Mouse (Mus musculus) ZHBTc4 (cell line): ENCODE data around the gene Wwox.
A peak's percentile ranks its signal among the peaks of the same experiment; 100 is the strongest.

Experiments
- DNase-seq: peaks from one replicate; pipeline ENCODE4 v3.0.0-alpha.2; 2011; ENCODE audit warnings: low read depth, low spot score

Wwox gene

DNA sequence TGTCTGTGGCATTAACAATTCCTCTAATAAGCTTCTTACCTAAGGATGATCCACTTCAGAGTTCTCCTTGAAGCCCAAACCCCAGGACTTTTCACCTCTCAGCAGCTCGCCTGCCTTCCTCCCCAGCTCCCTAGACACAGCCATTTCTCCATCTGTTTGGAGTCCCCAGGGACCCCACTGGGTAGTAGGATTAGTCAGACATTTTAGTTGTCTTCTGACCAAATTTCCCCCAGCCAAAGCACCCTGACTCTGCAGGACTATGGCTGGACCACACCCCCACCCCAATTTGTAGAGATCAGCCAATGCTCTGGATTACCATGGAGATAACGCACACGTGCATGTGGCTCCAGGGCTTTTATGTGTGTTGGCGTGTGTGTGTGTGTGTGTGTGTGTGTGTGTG, 451.8 kb downstream of the Wwox start:
- no peak for DNase-seq

DNA sequence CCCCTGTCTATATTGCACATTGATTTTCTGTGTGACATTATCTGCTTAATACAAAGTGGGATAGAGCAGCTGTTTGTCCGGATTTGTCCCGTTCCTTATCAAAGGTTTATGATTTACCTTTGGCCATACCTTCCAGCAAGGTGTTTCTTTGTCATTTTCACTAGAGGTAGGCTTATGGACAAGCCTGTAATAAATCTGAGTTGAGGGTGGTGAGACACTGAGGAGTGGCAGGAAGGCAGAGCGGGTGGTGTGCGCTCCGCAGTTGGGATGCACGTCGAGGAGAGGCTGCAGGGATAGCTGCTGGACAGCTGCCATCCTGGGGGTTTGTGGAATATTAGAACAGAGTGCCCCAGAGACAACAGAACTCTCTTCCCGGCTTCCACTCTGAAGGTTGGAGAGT, 458.0 kb downstream of the Wwox start:
- no peak for DNase-seq

GRCm38 (mm10) chr8:114899157-114899556, 459.7 kb downstream of the Wwox start:
- DNase-seq: no peak

DNA sequence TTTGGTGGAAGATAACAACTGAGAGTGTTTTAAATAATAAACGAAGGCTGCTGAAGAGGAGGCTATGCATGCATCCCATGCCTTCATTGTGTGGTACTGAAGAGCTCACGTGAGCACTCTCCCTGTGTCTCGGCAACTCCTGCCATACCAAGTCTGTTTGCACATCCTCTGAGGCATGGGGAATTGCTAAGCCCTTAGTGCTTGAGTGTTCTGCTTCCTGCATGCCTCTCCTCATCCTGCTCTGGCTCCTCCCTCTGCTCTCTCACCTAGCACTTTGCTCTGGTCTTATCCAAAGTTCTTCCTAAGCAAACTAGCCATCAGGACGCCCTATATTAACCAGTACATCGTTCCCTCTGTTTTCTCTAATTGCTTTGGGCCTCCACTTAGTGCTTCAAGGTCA, 463.1 kb downstream of the Wwox start:
- DNase-seq: no peak

GRCm38 (mm10) chr8:114908086-114908485, 468.6 kb downstream of the Wwox start:
- DNase-seq: no peak

DNA sequence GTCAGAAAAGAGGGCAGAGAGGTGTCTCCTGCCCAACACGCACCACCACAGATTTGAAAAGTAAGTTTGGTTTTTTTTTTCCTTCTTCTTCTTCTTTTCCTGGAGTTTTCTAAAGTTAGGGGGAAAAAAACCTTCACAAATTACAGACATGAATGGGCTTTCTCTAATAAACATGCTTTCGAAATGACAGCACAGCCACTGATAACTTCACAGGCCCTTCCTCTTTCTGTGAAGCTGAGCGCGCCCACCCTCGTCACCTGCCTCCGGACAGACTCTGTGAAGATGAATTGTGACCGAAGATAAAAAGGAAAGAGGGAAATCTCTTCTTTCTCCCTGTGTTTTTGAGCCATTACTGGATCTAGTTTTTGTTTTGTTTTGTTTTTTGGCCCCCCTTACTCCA, 469.1 kb downstream of the Wwox start:
- DNase-seq: no peak

DNA sequence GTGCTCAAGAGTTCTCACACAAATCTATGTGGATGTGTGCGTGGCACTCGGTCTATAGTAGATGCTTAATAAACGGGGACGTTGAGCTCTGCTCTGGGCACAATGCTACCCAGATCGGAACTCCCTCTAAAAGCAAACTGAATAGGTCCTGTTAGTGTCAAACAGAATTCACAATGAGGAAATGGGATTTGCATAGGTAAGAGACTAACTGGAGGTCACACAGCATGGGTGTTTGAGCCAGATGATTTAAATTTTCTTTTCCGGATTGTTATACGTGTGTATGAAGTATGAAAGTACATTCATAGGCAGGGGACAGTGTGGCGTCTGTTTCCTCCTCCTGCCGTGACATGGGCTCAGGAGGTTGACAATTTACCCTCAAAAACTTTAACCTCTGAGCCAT, 469.7 kb downstream of the Wwox start:
- no peak for DNase-seq

DNA sequence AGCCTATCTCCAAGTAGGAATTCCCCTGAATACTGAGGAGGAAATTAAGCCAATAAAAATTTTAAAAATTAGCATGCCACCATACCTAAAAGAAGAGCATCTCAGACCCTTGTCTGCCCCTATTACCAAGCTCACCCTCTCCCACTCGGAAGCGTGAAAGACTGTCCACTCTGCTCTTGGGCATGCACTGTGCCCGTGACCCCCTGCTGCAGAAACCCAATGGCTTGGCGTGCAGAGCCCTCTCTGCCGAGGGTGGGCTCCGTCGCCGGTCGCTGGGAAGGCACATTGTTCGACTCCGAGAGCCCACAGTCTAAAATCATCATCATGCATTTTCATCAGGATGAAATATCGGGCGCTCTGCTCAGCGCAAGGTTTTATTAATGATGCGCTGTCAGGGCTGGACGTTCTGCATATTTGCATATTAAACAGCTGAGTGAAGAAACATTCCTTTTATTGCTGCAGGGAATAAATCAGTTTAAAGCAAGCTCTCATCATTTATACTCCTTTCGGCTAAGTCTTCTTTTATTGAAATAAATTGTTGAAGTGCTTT, 471.7 kb downstream of the Wwox start:
- no peak for DNase-seq

DNA sequence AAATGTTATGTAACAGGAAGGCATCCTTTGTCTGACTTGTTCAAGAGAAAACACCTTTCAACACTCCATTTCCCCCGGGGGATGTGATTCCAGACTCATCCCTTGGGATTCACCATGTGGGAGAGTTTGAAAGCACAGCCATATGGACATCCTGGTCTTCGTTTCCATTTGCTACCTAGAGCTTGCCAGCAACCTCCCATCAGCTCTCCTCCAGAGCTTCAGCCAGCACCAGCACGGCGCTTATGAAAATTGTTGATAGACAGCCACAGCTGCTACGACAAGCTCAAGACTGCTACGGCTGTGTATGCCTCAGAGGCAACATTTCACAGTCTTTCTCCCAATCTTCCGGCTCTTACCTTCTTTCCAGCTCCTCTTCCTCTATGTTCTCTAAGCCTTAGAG, 484.2 kb downstream of the Wwox start:
- peak; percentile 13 for DNase-seq

GRCm38 (mm10) chr8:114927412-114927811, 488.0 kb downstream of the Wwox start:
- no peak for DNase-seq

DNA sequence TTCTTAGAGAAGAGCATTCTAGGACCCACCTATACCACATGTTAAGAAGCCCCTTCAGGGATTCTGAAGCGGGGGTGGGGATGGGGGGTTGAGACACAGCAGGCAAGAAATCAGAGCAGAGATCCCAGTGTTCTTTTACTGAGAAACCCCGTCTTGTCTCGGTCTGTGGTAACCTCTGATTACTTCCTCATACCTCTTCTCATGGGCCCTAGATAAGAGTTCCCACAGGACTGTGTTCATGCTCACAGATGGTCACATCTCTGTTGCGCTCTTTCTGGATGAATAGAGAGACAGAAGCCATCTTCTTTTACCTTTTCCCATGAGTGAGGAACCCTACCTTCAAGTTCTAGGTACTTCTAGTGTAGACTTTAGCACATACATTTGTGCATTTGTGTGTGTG, 488.5 kb downstream of the Wwox start:
- DNase-seq: no peak

GRCm38 (mm10) chr8:114929597-114929996, 490.1 kb downstream of the Wwox start:
- DNase-seq: no peak

DNA sequence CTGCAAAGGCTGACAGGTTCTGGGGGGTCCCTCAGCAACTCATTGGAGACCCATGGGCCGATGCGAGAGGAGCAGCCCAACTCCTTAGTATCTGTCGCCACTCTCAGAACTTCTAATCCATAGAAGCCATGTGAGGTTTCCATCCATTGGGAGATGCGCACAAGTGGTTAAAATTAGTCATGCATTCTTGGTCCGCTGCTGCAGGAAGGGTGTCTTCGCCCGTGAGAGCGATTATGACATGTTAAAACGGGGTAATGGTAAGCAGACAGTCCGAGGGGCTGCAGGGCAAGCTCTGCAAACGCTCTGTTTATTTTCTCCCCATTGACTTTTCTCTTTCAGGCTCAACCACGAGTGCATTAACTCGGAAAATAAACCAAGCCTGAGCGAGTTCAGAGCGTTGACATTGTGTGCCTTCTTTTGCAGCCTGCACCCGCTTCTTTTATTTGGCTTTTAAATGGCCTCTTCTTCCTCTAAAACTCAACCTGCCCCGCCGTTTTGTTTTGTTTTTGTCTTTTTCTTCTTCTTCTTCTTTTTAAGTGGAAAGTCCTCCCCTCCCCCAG, 492.7 kb downstream of the Wwox start:
- DNase-seq: no peak

DNA sequence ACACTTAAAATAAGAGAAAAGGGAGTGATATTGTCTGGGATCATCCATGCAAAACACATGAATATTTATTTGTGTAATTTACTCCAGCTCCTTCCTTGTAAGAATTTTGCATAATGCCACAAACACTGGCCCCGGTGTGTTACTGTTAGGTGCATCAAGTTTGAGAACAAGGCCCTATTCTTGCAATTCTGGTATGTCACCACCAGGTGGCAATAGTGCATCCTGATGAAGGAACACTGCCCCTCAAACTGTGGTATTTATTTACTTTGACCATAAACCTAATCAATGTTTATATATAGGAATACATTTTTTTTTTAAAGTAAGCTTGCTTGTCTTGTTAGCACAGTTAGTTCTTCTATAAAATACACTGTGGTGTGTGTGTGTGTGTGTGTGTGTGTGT, 493.8 kb downstream of the Wwox start:
- DNase-seq: peak; percentile 53

DNA sequence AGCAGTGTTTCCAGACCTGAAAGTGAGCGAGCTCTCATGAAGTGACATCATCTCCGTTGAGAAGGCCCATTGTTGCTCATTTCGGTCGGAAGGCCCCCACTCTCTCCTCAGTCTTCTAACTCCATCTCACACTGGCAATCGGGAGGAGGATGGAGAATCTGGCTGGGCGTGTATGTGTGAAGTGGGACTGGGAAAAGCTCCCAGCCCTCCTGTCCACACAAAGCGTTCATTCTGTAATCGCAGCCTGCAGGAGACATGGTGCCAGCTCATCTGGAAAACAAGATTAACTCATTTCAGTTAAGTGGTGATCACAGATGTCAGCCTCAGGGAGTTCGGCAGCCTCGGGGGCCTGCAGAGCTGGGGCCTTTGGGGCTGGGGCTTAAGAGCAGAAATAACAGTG, 497.4 kb downstream of the Wwox start:
- no peak for DNase-seq

DNA sequence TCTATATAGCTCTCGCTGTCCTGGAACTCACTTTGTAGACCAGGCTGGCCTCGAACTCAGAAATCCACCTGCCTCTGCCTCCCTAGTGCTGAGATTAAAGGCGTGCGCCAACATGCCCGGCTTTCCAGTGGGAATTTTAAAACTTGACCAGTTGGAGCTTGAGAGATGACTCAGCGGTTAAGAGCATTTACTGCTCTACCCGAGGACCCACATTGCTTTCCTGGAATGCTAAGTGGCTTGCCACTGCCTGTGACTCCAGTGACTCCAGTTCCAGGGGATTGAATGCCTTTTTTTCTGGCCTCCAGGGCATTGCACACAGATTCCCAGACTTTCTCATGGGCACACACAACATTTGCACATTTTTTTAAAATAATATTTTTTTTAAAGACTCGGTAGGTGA, 499.9 kb downstream of the Wwox start:
- no peak for DNase-seq

GRCm38 (mm10) chr8:114941096-114941495, 501.6 kb downstream of the Wwox start:
- DNase-seq: no peak

GRCm38 (mm10) chr8:114941644-114942043, 502.2 kb downstream of the Wwox start:
- no peak for DNase-seq

DNA sequence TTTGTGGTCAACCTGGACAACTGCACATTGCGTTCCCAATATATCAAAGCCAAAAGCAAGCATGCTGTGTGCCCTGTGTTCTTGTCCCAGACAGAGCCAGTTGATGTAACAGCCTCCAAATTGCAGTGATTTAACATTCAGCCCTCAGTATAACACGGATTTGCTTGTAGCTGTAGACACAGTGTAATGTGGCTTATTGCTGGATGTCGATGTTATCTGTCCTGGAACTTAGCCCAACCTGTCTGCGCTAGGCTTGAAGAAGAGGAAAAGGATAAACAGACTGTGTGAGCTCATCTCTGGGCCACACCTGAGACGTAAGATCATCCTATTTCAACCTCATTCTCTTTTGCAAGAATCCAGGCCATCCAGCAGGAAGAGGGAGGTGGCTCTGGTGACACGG, 508.5 kb downstream of the Wwox start:
- no peak for DNase-seq

DNA sequence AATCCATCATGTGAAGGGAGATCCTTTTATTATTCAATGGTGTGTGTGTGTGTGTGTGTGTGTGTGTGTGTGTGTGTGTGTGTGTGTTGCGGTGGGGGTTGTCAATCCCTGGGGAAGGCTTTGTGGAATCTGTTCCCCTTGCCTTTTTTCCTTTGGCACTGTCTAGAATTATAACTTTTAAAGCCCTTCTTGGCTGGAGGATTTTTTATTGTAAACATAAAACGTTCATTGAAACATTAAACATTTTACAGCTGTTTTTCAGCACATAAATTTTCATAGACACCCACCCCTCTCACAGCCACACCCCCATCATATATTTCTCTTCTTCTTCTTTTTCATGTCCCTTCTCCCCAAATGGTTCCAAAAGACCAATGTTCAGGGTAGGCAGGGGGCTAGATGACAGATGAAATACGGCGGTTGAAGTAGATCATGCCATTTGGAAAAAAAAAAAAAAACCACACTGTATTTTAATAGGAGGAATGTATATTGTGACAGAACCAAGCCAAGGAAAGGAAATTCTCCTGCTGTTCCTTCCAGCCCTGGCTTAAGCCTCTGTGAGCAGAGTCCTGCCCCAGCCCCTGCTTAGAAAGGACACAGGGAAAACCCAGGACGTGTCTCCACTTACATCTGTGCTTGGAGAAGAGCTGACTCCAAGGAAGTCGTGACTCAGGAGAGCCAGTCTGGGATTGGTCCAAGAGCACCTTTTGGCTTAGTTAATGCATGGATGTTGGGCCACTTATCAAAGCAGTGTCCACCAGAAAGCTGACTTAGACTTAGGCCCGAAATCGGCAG, 517.1 kb downstream of the Wwox start:
- no peak for DNase-seq

DNA sequence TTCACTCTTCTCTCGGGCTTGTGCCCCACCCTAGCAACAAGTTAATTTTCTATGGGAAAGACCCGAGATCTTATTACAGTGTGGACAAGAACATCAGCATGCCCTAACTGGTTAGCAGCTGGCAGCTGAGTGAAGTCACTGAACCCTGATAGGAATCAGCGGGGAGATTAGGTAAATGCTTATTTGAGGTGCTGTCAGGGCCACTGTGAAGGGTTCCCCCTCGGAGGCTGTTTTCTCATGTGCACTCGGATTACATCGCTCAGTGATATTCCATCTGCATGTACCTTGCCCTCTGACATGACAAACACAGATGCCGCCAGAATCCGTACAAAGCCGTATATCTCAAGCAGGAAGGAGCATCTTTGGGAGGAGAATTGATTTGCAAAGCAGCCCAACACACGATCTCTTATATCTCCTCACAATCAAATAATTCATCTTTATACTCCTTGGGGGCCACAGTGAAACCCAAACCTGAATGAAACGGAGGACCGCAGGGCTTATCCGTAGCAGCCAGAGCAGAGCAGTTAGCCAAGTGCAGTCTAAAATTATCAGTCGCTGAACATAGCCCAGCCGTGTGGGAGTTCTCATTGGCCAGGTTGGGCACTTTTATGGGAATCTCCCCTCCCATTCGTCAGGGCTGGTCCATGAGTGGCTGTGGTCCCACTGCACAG, 519.1 kb downstream of the Wwox start:
- DNase-seq: no peak

- no peak for DNase-seq
These were observed 520.0 kb downstream of the Wwox start for GRCm38 (mm10) chr8:114959406-114959805.

DNA sequence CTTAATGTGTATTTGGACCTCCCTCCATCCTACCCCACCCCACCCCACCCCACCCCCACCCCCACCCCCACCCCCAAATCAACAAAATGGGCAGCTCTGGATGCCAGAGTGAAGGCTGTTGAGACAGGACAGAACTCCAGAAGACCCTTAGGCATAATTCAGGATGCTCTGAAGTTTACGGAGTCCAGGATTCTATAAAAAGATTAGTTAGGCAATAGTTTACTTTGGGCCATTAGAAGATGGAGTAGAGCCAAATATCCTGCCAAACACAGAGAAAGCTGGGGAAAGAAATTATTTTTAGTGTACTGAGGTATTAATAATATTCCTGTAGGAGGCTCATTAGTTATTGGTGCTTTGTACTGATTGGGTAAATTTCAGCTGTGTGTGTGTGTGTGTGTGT, 523.0 kb downstream of the Wwox start:
- no peak for DNase-seq
